Mouse (Mus musculus) cerebellum, adult 11 months (tissue): ENCODE data around the gene Arl3.

ENCODE experiments used
- DNase-seq: peaks from one replicate; pipeline ENCODE4 v3.0.0; 2022

The Arl3 gene

DNA sequence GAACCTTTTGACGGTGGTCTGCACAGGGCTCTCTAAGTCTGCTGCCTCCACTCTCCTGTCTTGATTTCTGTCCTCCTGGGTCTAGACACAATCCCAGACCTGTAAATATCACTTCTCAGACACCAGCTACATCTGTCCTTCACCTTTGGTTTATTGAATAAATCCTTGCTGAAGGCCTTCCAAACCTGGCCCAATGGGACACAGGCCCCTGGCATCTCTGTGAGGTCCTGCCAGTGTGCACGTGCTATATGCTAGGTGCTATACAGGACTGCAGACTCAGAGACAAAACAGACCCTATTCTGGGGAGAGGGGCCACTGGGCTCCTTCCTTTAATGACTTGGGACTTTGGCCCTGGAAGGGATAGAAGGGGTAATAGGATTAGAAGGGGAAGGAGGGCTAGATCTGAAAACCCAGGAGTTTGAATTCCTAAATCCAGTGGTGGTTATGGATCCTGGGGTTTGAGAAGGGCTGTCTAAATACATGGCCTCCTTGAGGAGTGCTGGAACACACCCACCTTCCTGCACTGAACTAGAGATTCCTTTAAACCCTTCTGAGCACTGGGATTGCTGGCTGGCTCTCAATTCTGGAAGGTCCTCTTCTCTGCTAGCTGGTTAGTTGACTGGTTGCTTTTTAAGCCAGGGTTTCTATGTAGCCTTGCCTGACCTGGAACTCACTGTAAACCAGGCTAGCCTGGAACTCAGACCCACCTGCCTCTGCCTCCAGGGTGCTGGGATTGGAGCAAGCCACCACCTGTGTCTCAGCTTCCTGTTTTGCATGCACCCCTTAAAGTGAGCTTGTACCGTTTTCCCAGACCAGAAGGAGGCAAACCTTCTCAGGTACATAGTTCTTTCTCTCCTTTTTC, 56.1 kb downstream of the Arl3 start:
- DNase-seq = no peak

- no peak for DNase-seq
Observed at GRCm38 (mm10) chr19:46515287-46515821, 57.6 kb downstream of the Arl3 start.

DNA sequence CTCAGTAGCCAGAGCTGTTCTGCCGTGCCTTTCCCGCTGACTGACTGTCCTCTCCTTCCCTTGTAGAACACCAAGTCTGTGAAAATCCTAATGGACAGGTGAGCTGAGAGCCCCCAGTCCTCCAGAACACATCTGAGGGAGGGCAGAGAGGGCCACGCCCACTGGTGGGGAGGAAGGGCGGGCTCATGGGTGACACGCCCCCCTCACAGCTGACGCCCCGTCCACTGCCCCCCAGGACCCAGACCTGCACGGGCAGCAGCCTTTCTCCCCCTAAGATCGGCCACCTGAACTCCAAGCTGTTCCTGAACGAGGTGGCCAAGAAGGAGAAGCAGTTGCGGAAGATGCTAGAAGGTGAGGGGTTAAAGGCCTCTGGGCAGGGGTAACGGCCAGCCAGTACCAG, 58.6 kb downstream of the Arl3 start:
- no peak for DNase-seq

- no peak for DNase-seq
Observed at GRCm38 (mm10) chr19:46511263-46511662, 61.7 kb downstream of the Arl3 start.

DNA sequence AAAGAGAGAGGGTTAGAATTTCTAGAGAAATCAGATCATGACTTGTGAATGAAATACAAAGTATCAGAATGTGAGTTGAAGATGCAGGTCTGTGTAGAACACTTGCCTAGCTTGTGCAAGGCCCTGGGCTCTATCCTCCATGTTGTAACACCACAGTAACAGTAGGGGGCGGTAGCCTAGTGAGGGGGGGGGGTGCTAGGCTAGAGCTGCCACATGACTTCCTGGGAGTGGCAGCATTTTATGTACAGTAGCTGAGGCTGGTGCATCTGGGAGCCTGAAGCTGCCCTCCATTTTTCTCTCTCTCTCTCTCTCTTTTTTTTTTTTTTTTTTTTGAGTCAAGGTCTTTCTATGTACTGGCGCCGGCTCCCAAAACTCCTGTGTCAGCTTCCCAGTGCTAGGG, 62.2 kb downstream of the Arl3 start:
- no peak for DNase-seq

DNA sequence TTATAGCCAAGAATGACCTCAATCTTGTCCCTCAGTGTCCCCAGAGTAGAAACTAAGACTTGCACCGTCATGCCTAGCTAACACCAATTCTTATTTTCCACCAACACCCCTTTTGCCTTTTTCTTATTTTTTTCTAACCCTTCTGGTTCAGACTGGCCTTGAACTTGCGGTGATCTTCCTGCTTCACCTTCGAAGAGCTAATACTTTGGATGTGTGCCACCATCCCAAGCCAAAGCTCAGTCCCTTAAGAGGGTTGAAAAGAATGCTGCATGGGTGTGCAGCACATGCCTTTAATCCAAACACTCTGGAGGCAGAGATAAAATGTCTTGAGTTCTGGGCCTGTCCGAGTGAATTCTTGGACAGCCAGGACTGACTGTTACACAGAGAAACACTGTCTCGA, 62.6 kb downstream of the Arl3 start:
- no peak for DNase-seq

- DNase-seq = no peak
Observed at GRCm38 (mm10) chr19:46509736-46510135, 63.3 kb downstream of the Arl3 start.

DNA sequence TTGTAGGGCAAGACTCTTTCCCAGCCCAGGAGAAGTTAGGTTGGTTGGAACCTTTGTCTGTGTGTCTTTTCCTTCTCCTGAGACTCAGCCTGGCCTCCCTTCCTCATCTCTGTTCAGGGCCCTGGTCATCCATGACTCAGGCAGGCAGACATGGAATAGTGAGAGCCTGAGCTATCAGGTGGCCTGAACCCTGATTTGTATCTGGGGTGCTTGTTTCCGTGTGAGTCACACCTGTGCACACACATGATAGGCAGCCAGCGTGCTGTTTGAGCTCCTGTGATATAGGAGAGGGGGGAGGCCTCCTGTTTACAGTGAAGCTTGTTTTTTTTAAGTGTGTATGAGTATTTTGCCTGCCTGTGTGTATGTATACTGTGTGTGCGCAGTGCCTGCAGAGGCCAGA, 63.8 kb downstream of the Arl3 start:
- no peak for DNase-seq

- no peak for DNase-seq
Observed at GRCm38 (mm10) chr19:46508738-46509137, 64.3 kb downstream of the Arl3 start.

- DNase-seq = no peak
Observed at GRCm38 (mm10) chr19:46507806-46508205, 65.2 kb downstream of the Arl3 start.

- no peak for DNase-seq
Observed at GRCm38 (mm10) chr19:46507181-46507581, 65.8 kb downstream of the Arl3 start.

DNA sequence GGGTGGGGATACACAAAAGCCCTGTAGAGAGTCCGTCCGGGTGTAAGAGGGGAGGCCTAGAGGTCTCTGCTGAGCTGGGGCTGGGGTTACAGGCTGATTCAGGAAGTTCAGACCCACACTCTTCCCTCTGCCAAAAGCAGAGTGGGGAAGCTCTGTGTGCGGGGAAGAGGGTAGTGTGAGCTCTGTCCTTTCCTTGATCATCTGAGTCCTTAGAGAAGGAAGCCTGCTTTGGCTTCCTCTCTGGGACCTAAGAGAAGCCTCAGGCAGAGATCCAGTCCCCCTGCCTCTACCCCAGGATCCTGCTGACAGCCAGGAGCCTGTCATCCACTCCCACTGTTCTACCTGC, 66.7 kb downstream of the Arl3 start:
- DNase-seq = no peak

DNA sequence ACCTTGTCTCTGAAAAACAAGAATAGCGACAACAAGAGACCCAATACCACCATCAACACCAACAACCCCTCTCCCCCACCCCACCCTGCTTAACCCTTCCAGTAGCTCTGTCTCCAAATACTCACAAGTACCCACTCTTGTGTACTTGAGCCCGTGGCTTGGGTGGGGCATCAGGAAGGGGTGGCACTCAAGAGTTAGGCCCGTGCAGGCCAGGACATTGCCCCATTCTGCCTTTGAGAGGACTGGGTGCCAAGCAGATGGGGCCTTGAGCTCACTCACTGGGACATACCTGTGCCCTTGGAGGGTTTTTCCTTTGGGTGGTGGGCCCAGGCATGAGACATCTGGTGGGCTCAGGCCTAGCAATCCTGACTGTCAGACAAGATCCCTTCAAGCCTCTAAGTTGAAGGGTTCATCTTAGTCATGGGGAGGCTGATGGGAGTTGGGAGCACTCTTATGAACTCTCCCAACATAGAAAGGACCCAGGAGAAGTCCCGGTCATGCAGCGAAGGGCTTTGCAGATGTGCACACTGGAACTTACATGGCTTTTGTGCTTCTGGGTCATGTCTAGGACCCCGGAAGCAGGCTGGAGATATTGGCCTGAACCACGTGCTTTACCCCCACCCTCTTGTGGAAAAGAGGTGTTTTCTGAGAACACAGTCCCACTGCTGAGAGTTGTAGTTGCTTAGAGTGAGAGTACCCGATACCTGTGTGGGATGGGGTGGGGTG, 67.2 kb downstream of the Arl3 start:
- DNase-seq = no peak

DNA sequence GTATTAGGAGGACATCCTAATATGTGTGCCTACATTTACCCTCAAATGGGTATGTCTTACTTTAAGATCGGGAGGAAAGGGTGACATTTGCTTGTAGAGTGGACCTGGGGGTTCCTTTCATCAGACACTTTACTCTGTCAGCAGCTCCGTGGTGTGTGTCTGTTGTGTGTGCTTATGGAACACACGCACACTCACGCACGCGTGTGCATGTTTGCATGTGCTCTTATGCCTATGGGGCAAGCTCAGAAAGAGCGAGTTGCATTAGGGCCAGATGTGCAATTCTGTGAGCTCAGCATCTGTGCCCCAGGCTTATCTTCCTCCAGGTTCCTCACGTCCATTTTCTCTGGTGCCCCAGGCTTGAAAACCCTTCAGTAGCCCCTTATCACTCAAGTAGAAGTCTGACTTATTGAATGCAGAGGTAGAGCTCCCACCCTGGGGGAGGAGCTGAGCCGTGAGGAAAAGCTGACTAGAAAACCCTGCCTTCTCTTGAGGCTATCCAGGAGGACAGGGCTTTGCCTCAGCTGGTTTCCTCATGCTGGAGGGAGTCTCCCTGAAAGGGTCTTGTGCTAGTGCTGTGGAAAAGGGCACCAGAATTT, 68.1 kb downstream of the Arl3 start:
- no peak for DNase-seq

DNA sequence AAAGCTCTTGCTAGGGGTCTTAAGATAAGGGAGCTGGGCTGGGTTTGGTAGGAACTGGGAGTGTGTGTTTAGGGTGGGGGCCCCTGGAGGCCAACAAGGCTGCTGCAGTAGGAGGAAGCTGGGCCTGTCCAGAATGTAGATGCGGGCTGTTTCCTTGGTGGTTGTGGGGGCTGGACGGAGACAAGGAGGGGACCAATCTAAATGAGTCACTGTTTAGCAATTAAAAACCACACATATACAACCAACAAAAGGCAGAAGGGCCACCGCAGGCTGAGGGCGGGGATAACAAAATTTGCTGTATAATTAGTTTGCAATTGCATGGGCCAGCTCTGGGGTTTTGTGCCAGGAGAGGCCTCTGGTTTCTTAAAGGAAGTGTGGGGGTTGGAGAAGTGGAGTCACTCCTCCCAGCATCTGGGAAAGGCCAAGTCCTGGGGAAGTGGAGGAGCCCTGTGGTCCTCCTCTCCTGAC, 68.9 kb downstream of the Arl3 start:
- no peak for DNase-seq

DNA sequence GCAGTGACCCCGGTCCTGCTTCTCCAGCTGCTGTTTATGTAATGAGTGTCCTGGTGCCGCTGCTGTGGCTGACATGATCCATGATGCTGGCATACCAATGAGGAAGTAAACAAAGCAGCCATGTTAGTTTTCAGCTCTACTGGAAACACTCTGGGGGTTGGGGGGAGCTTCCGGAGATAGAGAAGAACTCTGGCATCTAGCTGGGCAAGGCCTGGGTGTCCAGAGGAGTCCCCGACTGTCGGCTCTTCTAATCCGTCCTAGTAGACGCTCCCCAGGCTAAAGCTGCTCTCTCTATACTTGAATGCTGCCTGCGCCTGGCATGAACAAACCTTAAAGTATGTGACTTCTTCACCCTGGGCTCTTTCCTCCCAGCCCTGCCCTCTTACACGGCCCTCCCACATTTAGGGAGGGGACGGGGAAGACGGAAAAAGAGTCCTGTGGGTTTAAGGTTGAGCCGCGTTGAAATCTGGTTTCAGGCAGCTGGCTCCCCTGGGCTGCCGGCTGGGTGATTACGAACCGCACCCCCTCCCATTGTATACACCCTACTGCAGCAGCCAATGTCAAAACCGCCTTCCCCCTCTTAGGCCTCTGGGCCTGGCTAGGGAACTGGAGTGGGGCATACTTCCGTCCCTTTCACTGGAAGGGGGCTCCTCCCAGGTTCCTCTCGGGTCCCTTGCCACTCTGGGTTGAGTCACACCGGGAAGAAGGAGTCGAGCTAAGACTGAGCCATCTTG, 69.5 kb downstream of the Arl3 start:
- no peak for DNase-seq

DNA sequence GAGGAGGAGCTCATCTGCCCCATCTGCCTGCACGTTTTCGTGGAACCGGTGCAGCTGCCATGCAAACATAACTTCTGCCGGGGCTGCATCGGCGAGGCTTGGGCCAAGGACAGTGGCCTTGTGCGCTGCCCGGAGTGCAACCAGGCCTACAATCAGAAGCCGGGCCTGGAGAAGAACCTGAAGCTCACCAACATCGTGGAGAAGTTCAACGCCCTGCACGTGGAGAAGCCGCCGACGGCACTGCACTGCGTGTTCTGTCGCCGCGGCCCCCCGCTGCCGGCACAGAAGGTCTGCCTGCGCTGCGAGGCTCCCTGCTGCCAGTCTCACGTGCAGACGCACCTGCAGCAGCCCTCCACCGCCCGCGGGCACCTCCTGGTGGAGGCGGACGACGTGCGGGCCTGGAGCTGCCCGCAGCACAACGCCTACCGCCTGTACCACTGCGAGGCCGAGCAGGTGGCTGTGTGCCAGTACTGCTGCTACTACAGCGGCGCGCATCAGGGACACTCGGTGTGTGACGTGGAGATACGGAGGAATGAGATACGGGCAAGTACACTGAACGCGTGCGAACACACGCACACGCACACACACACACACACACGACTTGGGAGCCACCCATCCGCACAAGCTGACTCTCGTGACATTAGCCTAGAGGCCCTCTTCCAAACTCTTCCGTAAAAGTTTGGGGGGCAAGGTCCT, 70.4 kb downstream of the Arl3 start:
- peak; percentile 84 for DNase-seq

GRCm38 (mm10) chr19:46502069-46502455, 70.9 kb downstream of the Arl3 start:
- DNase-seq = peak; percentile 73

DNA sequence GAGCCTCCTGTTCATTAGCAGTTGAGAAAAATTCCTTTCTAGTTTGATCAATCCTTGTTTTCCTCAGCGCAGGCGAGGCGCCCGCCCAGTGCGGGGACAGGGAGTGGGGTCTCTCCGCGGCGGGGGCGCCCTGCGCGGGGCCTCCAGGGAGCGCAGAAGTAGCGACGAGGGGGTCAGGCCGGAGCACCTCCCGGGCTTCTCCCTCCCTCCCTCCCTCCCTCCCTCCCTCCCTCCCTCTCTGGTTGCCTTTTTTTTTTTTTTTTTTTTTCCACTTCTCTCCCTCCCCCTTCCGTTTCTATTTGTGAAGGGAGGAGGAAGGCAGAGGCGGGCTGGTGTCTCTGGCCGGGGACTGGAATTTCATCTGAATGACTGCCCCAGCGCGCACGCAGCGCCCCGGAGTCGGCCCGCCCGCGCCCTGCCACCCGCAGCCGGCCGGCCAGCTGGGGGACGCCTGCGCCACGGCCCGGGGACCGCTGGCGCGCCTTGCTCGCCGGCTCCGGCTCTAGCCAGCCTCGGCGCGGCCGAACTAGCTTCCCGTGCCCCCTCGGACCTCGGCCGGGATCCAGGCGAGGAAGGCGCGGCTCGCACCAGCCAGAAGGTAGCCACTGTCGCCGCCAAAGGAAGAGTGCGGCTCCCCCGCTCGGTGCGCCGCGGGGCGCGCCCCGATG, 71.5 kb downstream of the Arl3 start, which contains the start of gene Trim8:
Gene Trim8 (plus strand): TSS at position 302 of the 668 bp plus-strand sequence.
- peak; percentile 80 for DNase-seq

DNA sequence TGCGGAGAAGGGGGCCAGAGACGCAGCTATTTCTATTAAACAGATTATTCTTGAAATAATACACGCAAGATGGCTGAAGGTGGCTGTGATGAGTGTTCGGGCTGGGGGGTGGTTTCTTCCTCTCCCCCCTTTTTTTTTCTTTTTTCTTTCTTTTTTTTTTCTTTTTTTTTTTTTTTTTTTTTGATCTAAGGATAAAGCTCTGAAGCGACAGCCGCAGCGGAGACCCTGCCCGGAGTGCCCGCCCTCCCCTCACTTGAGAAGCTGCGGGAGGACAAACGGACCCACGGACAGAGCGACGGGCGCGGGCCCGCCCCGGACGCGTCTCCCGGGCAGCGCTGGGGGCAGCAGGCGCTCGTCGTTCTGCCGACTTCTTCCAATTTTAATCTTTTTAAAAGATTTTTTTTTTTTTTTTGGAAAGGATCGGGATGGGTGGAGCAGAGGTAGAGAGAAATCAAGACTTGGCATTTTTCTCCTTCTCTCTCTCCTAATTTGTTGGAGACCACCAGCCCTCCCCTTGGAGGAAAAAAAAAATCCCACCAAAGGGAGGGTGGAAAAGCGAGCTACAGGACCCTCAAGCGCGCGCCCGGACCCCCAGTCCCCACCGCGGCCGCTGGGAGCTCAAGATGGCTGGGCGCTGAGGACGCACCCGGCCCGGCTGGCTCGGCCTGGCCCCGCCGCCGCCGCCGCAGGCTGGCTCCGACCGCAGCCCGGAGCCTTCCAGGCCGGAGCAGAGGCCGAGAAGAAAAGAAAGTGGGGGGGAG, 72.2 kb downstream of the Arl3 start:
- peak; percentile 65 for DNase-seq
